Mouse (Mus musculus): ENCODE data around the gene Serpina3m.
"Not testable (repeated sequence)": the region's sequence is repeated elsewhere in the genome, so short reads cannot be mapped to it uniquely, and the experiment has no call there.

- TF ChIP-seq GATA1 (IDR thresholded peaks at IDR 0.05; ENCODE audit: borderline replicate concordance, low read length); FLI1 (IDR thresholded peaks at IDR 0.05; ENCODE audit: low read length): not testable (repeated sequence)
Measured at GRCm38 (mm10) chr12:104342489-104342888, 4.2 kb downstream of the Serpina3m start.
